Mouse (Mus musculus) MEL (cell line): ENCODE measurements around the gene Ovca2.

Experiments used
- CHD2 ChIP-seq: IDR thresholded peaks from 2 replicates; pipeline ENCODE4 v1.6.1; 2011; ENCODE audit warnings: low read length, improper control_type of control experiment
- ELF1 ChIP-seq: IDR thresholded peaks from 2 replicates; pipeline ENCODE4 v1.6.1; 2014; ENCODE audit warnings: low read depth, mild to moderate bottlenecking, inconsistent platforms, low read length, improper control_type of control experiment, moderate library complexity
- EP300 ChIP-seq, 2 experiments: IDR thresholded peaks; 2 replicates each; pipeline ENCODE4 v1.6.1; 2011; ENCODE audit warnings: improper control_type of control experiment in 2 of 2, low read length in 2 of 2, low read depth in 1 of 2, mild to moderate bottlenecking in 1 of 2
- GATA1 ChIP-seq: IDR thresholded peaks from 2 replicates; pipeline ENCODE4 v1.6.1; 2011; ENCODE audit warnings: low read depth, low read length, improper control_type of control experiment
- MAX ChIP-seq: IDR thresholded peaks from 2 replicates; pipeline ENCODE4 v1.6.1; 2011; ENCODE audit warnings: low read length, improper control_type of control experiment
- MYB ChIP-seq: IDR thresholded peaks from 2 replicates; pipeline ENCODE4 v1.6.1; 2011; ENCODE audit warnings: mild to moderate bottlenecking, low read depth, low read length, improper control_type of control experiment
- POLR2A ChIP-seq, 2 experiments: IDR thresholded peaks; 2 replicates each; pipeline ENCODE4 v1.6.1; 2011 to 2012; ENCODE audit warnings: low read length in 2 of 2, mild to moderate bottlenecking in 2 of 2, control low read depth in 1 of 2, improper control_type of control experiment in 1 of 2, low read depth in 1 of 2, moderate library complexity in 1 of 2; ENCODE audit not compliant: control insufficient read depth in 1 of 2, insufficient read depth in 1 of 2, poor library complexity in 1 of 2
- SMC3 ChIP-seq: IDR thresholded peaks from 2 replicates; pipeline ENCODE4 v1.6.1; 2011; ENCODE audit warnings: low read depth, low read length, improper control_type of control experiment

DNA sequence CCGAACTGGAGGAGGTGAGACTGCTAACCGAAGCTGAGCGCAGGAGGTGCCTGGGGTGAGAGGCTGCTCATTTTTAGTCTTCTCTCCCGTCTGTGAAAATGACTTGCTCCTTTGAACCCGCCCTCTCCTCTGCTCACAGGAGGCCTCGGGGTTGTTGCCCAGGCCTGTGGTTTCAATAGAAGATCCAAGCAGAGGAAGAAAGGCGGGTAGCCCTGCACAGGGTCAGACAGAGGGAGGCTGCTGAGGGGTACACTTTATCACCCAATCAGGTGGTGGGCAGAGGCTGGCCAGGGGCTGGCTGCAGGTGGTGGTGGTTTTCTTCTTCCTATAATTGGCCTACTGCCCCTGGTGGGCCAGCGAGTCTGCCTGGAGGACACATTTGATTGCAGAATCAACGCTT is 25.8 kb upstream of the Ovca2 start:
- TF ChIP-seq POLR2A (IDR thresholded peaks at IDR 0.05; ENCODE audit: control insufficient read depth in 1 of 2, insufficient read depth in 1 of 2, low read depth in 1 of 2, low read length in 2 of 2, poor library complexity in 1 of 2) (no peak), GATA1 (no peak), EP300 (IDR thresholded peaks at IDR 0.05; ENCODE audit: low read depth in 1 of 2, low read length in 2 of 2) (no peak), CHD2 (no peak), MAX (no peak), SMC3 (no peak), ELF1 (no peak), MYB (no peak)
